Mouse (Mus musculus) layer of hippocampus, adult 2 months (tissue): Measurements from ENCODE around the gene Prpf18. TPM values are rescaled to one million over a fixed set of nuclear protein-coding genes. Genes with fewer than 3 reads are reported as not detected.

Source experiments
- DNase-seq, 2 experiments: peaks; one replicate each; pipeline ENCODE4 v3.0.0; 2022; ENCODE audit warnings: low spot score in 2 of 2
- H3K27ac ChIP-seq: fragments of 200-600 bp; 2 replicates; pipeline ENCODE4 v1.8.1; 2022
- H3K4me3 ChIP-seq: fragments of 200-600 bp; 2 replicates; pipeline ENCODE4 v1.8.1; 2022; ENCODE audit warnings: mild to moderate bottlenecking
- CTCF ChIP-seq: fragments of 200-600 bp; conservative IDR thresholded peaks from 2 replicates; pipeline ENCODE4 v1.8.1; 2022; ENCODE audit warnings: antibody characterized with exemption, mild to moderate bottlenecking, moderate library complexity
- long read RNA-seq, 2 experiments: library from polyadenylated mRNA; stranded (forward); transcript quantifications; one replicate each; pipeline ENCODE4 v2.0.0; 2021; ENCODE audit warnings: borderline mapping rate in 2 of 2
- total RNA-seq, 2 experiments: library from RNA; stranded (reverse); gene quantifications; 2 replicates each; pipeline ENCODE4 v1.2.3; 2021

Gene Prpf18
- total RNA-seq, result 10 to 100 TPM; 48.2 to 50.4 TPM
- long read RNA-seq, experiment 1, transcript Prpf18-201 (10 exons, 3,522 nt), result major isoform, 6 of 31 reads
- long read RNA-seq, experiment 1, partial matches to known transcripts, result 0 of 31 reads
- long read RNA-seq, experiment 1, other reads (novel, unspliced or antisense), result 25 of 31 reads
- long read RNA-seq, experiment 2, transcript Prpf18-201 (10 exons, 3,522 nt), result major isoform, 6 of 37 reads
- long read RNA-seq, experiment 2, partial matches to known transcripts, result 2 of 37 reads
- long read RNA-seq, experiment 2, other reads (novel, unspliced or antisense), result 29 of 37 reads

DNA sequence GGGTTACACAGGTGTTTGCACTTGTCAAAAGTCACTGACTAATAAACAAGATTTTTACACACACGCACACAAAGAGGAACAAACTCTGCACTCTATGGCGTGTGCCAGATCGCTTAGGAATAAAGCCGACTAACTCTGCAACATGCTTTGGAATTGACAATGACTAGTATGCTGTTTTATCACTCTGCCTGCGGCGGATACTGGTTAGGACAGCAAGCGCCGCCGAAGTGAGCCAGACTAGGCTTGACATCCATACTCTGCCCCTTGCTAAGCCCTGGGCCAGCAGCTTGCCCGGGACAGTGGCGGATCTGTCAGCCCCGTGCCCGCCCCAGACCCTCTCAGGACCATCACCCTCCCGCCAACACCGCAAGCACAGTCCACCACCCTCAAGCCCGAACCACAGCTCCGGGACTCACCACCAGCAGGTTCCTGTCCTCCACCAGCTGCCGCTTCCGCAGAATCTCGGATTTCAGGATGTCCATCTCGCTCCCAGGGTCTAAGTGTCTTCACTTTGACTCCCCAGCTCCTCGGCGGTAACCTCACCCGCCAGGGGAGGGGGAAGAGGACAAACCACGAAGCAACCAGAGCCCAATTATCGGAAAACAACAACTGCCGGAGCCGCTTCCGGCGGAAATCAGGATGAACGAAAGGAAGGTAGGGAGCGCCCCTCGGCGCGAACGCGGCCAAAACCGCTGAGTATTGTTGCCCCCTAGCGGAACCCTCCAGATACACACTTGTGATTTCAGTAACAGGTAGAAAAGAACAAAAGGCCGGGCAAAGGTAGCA is at the start of gene Prpf18:
Gene Prpf18 (minus strand): TSS at position 614 of the 786 bp plus-strand sequence.
- TF ChIP-seq CTCF, result peak; percentile 89
- H3K27ac ChIP-seq, result peak within 1 kb of the TSS; percentile 86
- DNase-seq, result peak; percentile 86 to 92
- H3K4me3 ChIP-seq, result peak within 1 kb of the TSS; percentile 83

DNA sequence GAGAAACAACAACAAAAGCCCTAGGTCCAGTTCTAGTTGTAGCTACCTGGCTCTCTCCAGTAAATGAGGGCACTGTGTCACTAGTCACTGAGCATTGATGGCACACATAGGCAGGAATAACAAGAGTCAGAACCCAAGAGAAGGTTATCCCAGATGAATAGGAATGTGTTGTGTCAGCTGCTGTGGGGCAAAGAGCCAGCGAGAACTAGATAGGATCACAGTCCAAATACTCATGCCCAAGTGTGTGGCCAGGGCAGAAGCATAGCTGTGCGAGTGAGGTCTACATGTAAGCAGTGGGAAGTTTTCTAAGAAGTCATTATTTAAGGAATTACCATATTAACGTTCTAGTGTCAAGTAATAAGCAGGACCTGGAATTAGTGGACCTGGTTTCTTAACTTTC is 28.0 kb upstream of the Prpf18 start:
- DNase-seq, result no peak

GRCm38 (mm10) chr2:4671636-4672035 is 19.7 kb upstream of the Prpf18 start:
- no peak for DNase-seq
- TF ChIP-seq CTCF, result no peak
- Histone ChIP-seq H3K27ac (no peak overlapping the region), H3K4me3 (no peak overlapping the region)

More for the DNA sequence above, 28.0 kb upstream of the Prpf18 start:
- no peak for TF ChIP-seq CTCF
- Histone ChIP-seq H3K27ac (no peak overlapping the region), H3K4me3 (no peak overlapping the region)

DNA sequence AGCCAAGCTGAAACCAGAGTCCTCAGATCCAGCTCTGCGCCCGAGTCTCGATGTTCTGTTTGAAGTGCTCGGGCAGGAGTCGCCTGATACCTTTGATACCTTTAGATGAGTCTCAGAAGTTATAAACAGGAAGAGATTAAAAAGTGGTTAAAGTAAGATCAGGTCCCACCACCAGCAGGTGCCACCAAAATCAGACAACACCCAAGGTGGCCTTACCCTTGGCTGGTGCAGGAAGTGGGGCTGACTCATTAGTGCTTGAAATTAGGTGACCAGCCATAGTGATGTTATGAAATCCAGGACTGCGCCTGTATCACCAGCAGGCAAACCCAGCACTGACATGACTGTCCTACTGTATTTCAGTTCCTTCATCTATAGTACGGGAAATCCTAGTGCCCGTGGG is 17.8 kb upstream of the Prpf18 start:
- Histone ChIP-seq H3K4me3 (no peak overlapping the region), H3K27ac (no peak overlapping the region)
- DNase-seq, result no peak
- no peak for TF ChIP-seq CTCF

- no peak for TF ChIP-seq CTCF
- no peak overlapping the region for H3K4me3 ChIP-seq
- DNase-seq, result no peak
- H3K27ac ChIP-seq, result no peak overlapping the region
These were observed 16.7 kb upstream of the Prpf18 start for GRCm38 (mm10) chr2:4668626-4669025.

- no peak for DNase-seq
- no peak overlapping the region for H3K4me3 ChIP-seq
- TF ChIP-seq CTCF, result no peak
- H3K27ac ChIP-seq, result no peak overlapping the region
These were observed 8.8 kb upstream of the Prpf18 start for GRCm38 (mm10) chr2:4660677-4661076.

- TF ChIP-seq CTCF, result no peak
- no peak overlapping the region for H3K27ac ChIP-seq
- no peak overlapping the region for H3K4me3 ChIP-seq
- no peak for DNase-seq
These were observed 2.3 kb downstream of the Prpf18 start for GRCm38 (mm10) chr2:4649646-4650045.

- Histone ChIP-seq H3K27ac (no peak overlapping the region), H3K4me3 (no peak overlapping the region)
- DNase-seq, result no peak
- TF ChIP-seq CTCF, result no peak
These were observed 3.8 kb downstream of the Prpf18 start for GRCm38 (mm10) chr2:4648094-4648493.

DNA sequence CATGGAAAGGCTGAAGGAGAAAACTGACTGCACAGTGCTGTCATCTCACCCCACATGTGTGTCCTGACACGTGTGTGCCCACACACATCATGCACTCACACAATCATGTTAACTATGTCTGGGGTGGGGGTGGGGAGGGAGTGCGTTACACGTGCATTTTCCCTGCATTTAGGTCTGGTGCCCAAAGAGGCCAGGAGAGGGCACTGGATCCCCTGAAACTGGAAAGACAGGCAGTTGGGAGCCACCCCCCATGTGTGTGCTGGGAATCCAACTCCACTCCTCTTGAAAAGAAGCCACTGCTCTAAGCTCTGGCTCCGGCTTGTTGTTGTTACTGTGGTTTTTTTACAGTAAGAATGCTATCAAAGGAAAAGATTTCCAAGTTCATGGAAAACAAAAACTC is 6.8 kb downstream of the Prpf18 start:
- TF ChIP-seq CTCF, result no peak
- H3K27ac ChIP-seq, result no peak overlapping the region
- no peak for DNase-seq
- H3K4me3 ChIP-seq, result no peak overlapping the region

- Histone ChIP-seq H3K4me3 (no peak overlapping the region), H3K27ac (no peak overlapping the region)
- no peak for TF ChIP-seq CTCF
- DNase-seq, result no peak
These were observed 13.7 kb downstream of the Prpf18 start for GRCm38 (mm10) chr2:4638189-4638588.

GRCm38 (mm10) chr2:4636656-4637055 is 15.3 kb downstream of the Prpf18 start:
- no peak for TF ChIP-seq CTCF
- Histone ChIP-seq H3K4me3 (no peak overlapping the region), H3K27ac (no peak overlapping the region)
- DNase-seq, result no peak

DNA sequence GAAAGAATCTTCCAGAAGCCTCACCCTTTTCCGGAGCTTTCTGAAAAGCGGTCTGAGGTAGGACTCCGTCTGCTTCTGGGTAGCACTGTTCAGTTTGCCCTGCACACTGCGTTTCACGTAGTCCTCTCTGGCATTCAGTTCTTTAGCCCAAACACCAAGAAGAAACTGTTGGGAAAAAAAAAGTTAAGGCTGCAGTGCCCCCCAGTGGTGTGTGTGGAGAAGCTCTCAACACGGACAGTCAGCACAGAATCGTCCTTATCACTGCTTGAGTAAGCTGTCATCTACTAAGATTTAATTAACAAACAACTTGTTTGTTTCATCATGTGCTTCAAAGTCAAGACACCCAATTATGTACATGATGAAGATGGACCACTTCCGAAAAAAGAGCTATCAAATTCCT is 16.1 kb downstream of the Prpf18 start:
- peak; percentile 76 for TF ChIP-seq CTCF
- Histone ChIP-seq H3K27ac (no peak overlapping the region), H3K4me3 (no peak overlapping the region)
- DNase-seq, result peak in 1 of 2 experiments; percentile 50

DNA sequence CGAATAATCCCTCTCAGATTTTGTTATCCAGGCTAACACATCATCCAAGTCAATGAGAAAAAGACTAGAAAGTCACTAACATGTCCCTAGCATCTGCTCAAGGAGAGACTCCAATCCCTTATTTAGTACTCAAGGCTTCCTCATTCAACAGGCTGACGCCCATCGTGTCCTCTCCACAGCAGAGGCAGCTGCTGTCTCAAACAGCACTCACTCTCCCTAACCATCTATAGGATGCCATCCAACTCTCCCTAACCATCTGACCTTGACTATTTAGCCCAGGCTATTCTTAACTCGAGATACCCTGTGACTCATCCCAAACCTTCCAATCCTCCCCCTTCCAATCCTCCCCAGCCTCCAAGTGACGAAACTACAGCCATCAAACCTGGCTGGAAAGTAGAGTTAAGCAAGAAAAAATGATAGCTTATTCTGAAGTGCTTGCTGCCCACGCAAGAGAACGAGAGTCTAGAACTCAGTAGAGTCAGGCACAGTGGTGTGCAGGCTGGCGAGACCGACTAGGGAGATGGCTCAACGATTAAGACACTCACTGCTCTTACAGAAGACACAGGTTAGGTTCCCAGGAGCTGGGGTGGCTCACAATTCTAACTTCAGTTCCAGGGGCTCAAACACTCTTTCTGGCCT is 21.6 kb downstream of the Prpf18 start:
- DNase-seq, result no peak
- no peak overlapping the region for H3K4me3 ChIP-seq
- no peak overlapping the region for H3K27ac ChIP-seq
- no peak for TF ChIP-seq CTCF
